Mouse (Mus musculus) effector memory CD4-positive, alpha-beta T cell, adult 7 months (primary cell): Measurements from ENCODE around the gene Olfr54. TPM values are rescaled to one million over a fixed set of nuclear protein-coding genes. Genes with fewer than 3 reads are reported as not detected.

ENCODE experiments used
- polyA plus RNA-seq: library from polyadenylated mRNA; unstranded; fragments of 100-300 nt; shearing (Covaris generic); gene quantifications from one replicate; pipeline ENCODE4 v1.2.1, GENCODE M21; 2017

Olfr54 gene
- 0.34 TPM for polyA plus RNA-seq

DNA sequence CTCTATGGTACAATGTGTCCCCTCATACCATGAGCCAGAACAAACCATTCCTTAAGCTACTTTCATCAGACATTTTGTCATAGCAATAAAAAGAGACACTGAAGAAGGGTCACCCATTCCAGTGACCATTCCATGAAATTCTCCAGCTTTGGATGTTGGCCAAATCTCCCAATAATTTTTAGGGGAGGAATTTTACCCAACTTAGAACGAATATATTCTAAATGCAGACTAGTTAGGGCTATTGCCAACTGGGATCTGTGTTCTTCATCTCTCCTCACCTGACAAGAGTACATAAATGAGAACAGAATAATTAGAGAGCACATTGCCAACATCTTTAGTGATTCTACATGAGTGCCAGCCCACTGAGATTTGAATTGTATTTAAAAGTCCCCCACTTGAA, at the start of gene Olfr54:
Gene Olfr54, plus strand, starts transcription at position 301 of the 400 bp plus-strand sequence.

DNA sequence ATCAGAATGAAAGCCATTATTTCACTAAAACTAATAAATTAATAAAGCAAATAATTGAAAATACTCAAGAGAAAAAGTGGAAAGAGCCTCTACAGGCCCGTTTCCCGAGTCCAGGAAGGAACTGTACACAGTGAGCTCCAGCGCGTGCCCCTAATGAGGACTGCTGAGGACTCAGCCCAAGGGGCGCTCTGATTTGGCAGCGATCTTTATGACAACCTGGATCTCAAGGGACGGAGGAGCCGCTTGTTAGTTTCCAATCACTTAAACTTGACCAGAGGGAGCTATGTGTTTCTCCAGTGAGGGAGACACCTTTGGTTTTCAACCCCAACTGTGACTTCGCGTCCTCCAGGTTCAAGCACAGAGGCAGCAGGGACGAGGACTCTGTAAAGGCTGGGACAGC, 47.8 kb upstream of the Olfr54 start, which contains the start of gene Olfr1378:
Gene Olfr1378, plus strand, starts transcription at position 301 of the 400 bp plus-strand sequence.

DNA sequence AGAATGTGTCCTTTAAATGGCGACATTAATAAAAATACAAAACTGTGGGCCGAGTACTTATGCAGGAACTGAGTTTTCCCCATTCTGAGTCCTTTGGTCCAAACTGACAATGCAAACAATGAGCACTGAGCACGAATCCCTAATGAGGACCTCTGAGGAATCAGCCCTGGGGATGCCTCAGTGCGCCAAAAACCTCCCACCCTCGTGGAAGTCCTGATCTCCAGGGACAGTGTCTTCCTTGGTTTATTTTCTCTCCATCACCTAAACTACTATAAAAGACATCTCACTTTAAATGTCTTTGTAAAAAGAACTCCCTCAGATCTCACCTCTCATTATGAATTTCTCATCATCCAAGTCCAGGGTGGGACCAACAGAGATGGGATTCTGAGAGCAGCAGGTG, 32.4 kb upstream of the Olfr54 start, which contains the start of gene Olfr1377:
Gene Olfr1377, plus strand, starts transcription at position 301 of the 400 bp plus-strand sequence.

DNA sequence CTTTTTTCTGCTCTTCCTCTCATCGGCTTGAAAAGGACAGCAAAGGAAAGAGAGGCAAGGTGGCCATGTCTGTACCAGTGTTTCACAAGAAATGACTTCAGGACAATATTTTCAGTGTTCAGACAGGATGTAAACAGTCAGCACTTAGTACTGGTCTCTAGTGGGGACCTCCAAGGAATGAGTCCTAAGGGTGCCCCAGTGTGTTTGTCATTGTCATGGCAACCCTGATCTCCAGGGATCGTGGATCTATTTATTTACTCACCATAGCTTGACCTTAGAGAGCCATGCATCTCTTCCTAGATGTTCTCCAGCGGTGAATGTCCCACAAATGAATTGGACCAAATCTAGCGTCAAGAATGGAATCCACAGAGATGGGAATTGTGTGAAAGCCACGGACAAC, 10.7 kb upstream of the Olfr54 start, which contains the start of gene Olfr51:
Gene Olfr51, plus strand, starts transcription at position 301 of the 400 bp plus-strand sequence.

DNA sequence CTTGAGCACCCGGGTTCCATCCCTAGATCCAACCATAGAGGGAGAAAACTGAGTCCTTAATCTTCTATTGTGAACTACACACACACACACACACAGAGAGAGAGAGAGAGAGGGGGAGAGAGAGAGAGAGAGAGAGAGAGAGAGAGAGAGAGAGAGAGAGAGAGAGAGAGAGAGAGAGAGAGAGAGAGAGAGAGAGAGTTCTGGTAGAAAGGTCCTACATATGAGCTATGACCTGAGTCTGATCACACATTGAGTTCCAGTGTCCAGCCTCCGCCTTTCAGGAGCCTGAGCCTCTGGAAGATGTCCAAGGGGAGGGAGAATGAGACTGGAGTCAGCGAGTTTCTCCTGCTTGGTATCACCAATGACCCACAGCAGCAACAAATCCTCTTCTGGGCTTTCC, 33.8 kb downstream of the Olfr54 start, which contains the start of gene Olfr1375:
Gene Olfr1375, plus strand, starts transcription at position 301 of the 400 bp plus-strand sequence.

DNA sequence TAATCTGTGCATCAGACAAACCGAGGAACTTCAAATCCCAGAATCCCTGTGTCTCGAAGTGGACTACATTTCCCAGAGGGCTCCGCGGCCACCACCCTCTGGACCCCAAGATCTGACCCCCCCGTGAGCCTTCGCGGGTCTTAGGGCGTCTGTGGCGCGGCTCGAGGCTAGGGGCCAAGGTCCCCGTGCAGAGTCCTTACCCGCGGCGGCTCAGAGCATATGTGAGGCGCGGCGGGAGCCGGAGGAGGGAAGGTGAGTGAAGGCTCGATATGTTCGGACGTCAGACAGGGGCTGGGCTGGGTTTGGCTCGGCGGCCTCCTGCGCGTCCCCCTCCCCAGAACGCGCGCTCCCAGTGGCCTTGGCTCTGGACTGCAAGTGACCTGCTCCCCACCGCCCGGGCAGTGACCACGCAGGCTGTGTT, 45.1 kb downstream of the Olfr54 start, which contains the start of gene Zfp354a:
Gene Zfp354a, plus strand, starts transcription at position 107 of the 421 bp plus-strand sequence.

Other genes starting within 250 kb of the Olfr54 start
- gene Zfp354c, start 186.5 kb upstream of the Olfr54 start, polyA plus RNA-seq = 4.1 TPM
- gene Zfp879, start 172.7 kb upstream of the Olfr54 start, polyA plus RNA-seq = not detected
- gene Grm6, start 163.6 kb upstream of the Olfr54 start, polyA plus RNA-seq = 0.29 TPM
- not detected for gene Zfp454, start 126.6 kb upstream of the Olfr54 start, polyA plus RNA-seq
- not detected for gene Zfp2, start 98.1 kb upstream of the Olfr54 start, polyA plus RNA-seq
- not detected for gene Zfp354b, start 82.6 kb upstream of the Olfr54 start, polyA plus RNA-seq
- not detected for gene 4933414I15Rik, start 70.5 kb upstream of the Olfr54 start, polyA plus RNA-seq
- gene Prop1, start 60.5 kb upstream of the Olfr54 start, polyA plus RNA-seq = not detected
- gene Olfr1378, start 47.7 kb upstream of the Olfr54 start, polyA plus RNA-seq = not detected
- not detected for gene Olfr1377, start 32.3 kb upstream of the Olfr54 start, polyA plus RNA-seq
- gene Olfr51, start 10.6 kb upstream of the Olfr54 start, polyA plus RNA-seq = 0.76 TPM
- gene Olfr1375, start 33.9 kb downstream of the Olfr54 start, polyA plus RNA-seq = not detected
- 0.10 TPM for gene Zfp354a, start 45.0 kb downstream of the Olfr54 start, polyA plus RNA-seq
- gene Gm12569, start 206.2 kb downstream of the Olfr54 start, polyA plus RNA-seq = not detected
- gene Clk4, start 247.5 kb downstream of the Olfr54 start, polyA plus RNA-seq = 256 TPM
- 0.59 TPM for gene BC049762, start 248.8 kb downstream of the Olfr54 start, polyA plus RNA-seq